Mouse (Mus musculus): ENCODE measurements around the gene Spsb4.

GRCm38 (mm10) chr9:96971625-96972404 lies 46.8 kb downstream of the Spsb4 start:
- TF ChIP-seq POLR2A (IDR thresholded peaks at IDR 0.05; ENCODE audit: control insufficient read depth, extremely low read depth, insufficient read depth, low read length, poor library complexity): no peak
- TF ChIP-seq CTCF (IDR thresholded peaks at IDR 0.05; ENCODE audit: borderline replicate concordance, control insufficient read depth, extremely low read depth, insufficient read depth, low read length, poor library complexity): no peak
